Mouse (Mus musculus): ENCODE results near the gene Maml1.
A peak's percentile ranks its signal among the peaks of the same experiment; 100 is the strongest.

The Maml1 gene

DNA sequence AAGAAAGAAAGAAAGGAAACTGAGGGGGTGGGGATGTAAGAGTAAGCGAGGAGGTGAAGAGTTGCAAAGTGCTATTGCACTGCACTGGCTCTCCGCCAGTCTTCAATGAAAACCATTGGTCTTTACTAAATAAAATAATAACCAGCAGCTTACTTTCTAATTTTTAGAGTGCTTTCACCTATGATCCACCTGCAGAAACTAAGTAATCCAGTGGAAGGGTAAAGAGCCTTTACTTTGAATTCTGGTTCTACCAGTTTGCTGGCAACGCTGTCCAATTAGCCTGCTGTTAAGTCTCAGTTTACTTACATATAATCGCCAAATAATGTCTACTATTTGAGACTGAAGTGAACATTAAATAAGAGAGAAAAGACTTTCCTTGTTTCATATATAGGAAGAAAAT, 13.1 kb downstream of the Maml1 start:
- DNase-seq = no peak

GRCm38 (mm10) chr11:50277706-50278105, 14.4 kb downstream of the Maml1 start:
- no peak for DNase-seq

DNA sequence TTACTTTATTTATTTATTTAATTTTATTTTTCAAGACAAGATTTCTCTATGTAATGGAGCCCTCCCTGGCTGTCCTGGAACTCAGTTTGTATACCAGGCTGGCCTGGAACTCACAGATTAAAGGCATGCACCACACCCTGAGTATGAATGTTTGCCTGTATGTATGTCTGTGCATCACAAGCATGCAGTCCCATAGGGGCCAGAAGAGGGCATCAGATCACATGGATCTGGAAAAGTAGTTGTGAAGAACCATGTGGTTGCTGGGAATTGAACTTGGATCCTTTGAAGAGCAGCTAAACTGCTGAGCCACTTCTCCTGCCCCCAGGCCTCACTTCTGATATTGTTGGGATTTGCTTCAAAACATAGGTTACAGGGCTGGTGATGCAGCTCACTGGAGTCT, 15.1 kb downstream of the Maml1 start:
- no peak for DNase-seq

GRCm38 (mm10) chr11:50275568-50276151, 16.5 kb downstream of the Maml1 start:
- DNase-seq = peak; percentile 36

GRCm38 (mm10) chr11:50275077-50275476, 17.0 kb downstream of the Maml1 start:
- DNase-seq = no peak

DNA sequence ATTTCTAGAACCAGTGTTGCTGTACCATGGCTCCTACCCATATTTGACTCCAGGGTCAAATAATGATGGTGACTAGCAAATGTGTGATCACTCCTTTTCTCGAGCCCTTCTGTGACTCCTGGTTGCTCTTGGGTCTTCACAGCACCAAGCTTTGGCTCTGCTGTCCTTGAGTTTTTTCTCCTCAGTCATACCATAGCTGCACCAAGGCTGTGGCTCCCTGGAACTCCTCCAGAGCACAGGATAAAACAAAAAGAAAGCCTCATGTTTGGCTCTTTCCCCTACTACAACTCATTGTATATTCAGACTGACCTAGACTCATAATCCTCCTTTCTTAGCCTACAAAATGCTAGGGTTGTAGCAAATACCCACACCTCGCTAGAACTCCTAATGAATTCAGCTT, 19.3 kb downstream of the Maml1 start:
- DNase-seq = no peak

- DNase-seq = no peak
These were observed 22.2 kb downstream of the Maml1 start for GRCm38 (mm10) chr11:50269885-50270284.

DNA sequence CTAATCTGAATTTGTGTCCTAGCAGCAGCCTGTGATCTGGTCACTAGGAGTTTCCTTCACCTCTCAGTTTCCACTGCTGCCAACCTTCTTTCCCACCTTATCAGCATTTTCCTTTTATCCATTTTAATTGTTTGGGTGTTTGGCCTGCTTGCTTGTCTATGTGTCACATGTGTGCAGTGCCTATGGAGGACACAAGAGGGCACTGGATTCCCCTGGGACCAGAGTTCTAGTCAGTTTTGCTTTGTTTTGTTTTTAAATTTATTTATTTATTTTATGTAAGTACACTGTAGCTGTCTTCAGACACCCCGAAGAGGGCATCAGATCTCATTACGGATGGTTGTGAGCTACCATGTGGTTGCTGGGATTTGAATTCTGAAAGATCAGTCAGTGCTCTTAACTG, 22.9 kb downstream of the Maml1 start:
- DNase-seq = no peak

- no peak for DNase-seq
These were observed 25.1 kb downstream of the Maml1 start for GRCm38 (mm10) chr11:50266997-50267396.

- DNase-seq = no peak
These were observed 26.2 kb downstream of the Maml1 start for GRCm38 (mm10) chr11:50265931-50266330.

GRCm38 (mm10) chr11:50263198-50263597, 28.9 kb downstream of the Maml1 start:
- no peak for DNase-seq

- DNase-seq = no peak
These were observed 30.1 kb downstream of the Maml1 start for GRCm38 (mm10) chr11:50262020-50262419.

GRCm38 (mm10) chr11:50258310-50258709, 33.8 kb downstream of the Maml1 start:
- no peak for DNase-seq

DNA sequence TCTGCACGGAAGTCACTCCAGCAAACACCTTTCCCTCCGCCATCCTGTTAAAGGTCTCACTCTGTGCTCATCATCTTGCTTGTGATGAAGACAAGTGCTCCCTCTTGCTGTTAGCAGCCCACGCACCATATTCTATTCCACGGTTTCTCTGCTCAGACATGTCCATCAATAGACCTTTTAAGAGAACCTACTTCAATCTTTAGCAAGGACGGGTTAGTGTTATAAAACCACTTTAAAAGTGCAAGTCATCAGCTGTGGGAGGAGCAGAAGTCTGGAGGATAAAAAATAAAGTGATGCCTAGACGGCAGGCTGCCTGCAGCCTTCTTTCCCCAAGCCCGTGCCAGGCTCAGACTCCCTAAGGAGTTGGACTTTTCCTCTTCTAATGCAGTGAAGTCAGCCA, 35.5 kb downstream of the Maml1 start:
- DNase-seq = no peak

- peak; percentile 80 for DNase-seq
These were observed 38.0 kb downstream of the Maml1 start for GRCm38 (mm10) chr11:50254010-50254580.

DNA sequence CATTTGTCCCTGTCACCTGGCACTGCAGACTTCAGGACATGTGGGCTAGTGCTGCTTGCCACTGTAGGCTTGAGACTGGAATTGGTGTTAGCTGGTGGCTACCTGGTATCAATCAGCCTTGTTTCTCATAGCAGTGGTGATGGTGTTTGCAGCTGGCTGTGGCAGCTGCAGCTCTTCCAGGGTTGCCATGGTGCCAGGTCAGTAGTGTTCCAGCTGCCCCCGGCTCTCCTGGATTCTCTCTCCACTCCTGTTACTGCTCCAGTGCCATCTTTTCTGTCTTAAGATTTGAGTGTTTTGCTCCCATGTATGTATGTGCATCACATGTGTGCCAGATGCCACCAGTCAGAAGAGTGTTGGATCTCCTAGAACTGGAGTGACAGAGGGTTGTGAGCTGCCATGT, 38.7 kb downstream of the Maml1 start:
- no peak for DNase-seq

GRCm38 (mm10) chr11:50252684-50253265, 39.3 kb downstream of the Maml1 start:
- DNase-seq = no peak

DNA sequence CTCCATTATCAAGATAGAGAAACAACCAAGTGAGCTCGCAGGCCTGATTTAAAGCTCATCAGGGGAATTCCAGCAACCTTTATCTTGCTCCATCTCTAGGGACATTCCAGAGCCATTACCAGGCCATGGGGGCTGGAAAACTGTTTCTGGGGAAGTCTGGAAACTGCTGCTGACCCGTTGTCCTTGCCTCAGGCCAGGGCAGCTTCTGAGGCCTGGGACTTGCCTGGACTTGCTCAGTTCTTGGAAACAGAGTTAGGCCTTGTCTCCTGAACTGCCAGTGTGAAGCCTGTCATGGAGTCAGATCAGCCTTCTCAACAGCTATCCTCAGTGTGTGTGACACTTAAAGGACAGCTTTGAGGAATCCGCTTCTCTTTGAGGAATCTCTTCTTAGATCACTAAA, 39.9 kb downstream of the Maml1 start:
- no peak for DNase-seq

- no peak for DNase-seq
These were observed 43.5 kb downstream of the Maml1 start for GRCm38 (mm10) chr11:50248473-50249171.

- no peak for DNase-seq
These were observed 46.8 kb downstream of the Maml1 start for GRCm38 (mm10) chr11:50245269-50245668.

GRCm38 (mm10) chr11:50243926-50244325, 48.2 kb downstream of the Maml1 start:
- DNase-seq = no peak

DNA sequence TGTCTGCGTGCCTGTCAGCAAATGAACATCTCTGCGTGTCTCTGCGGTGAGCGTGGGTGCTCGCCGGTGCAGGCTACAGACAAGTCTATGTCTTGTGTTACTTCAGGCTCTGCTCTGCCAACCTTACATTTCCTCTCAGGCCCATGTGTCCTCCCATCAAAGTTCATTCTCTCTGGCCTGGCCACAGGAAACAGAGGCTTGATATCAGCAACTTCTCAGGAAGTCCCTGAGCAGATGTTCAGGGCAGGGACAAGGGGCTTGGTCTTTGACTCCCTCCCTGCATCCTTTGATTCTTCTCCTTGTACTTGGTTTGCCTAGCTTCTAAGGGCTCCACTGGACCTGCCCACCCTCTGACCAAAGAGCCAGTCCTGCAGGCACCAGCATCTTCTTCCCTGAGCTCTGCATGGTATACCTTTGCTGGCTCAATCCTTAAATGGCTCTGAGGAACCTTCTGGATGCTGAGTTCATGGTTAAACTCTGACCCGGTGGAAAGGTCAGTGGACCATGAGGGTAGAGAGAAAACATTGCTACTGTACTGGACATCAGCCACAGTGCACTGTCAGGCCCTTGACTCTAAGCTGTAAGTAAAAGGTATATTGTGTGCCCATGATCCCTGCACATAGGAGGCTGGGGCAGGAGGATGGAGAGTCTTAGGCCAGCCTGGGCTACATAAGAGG, 51.7 kb downstream of the Maml1 start:
- no peak for DNase-seq

Measured in right cerebral cortex, postnatal 14 days (tissue).